Mouse (Mus musculus): ENCODE results near the gene Ptpn9.
"Not testable (repeated sequence)": the region's sequence is repeated elsewhere in the genome, so short reads cannot be mapped to it uniquely, and the experiment has no call there.

DNA sequence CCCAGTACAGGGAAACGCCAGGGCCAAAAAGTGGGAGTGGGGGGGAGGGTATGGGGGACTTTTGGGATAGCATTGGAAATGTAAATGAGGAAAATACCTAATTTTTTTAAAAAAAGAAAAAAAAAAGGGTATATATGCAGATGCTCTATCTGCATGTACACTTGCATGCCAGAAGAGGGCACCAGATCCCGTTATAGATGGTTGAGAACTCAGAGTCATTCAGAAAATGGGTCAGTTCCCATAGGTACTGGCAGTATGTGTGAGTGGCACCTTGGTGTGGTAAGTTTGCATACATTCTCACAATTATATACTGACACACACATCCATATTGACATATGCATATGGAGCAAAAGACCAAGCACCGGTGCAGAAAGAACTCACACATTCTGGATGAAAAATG, 47.2 kb upstream of the Ptpn9 start:
- TF ChIP-seq EP300 (IDR thresholded peaks at IDR 0.05; ENCODE audit: low read depth), result not testable (repeated sequence)
- peak; percentile 72 for TF ChIP-seq CTCF (IDR thresholded peaks at IDR 0.05; ENCODE audit: low read depth)
